Mouse (Mus musculus) liver, postnatal 0 days (tissue): Measurements from ENCODE around the gene Ppp1r21. TPM values are rescaled to one million over a fixed set of nuclear protein-coding genes. Genes with fewer than 3 reads are reported as not detected.
A peak's percentile ranks its signal among the peaks of the same experiment; 100 is the strongest.

ENCODE experiments used
- ATAC-seq: fragments of 200-750 bp; cut with Nextera tagmentation; 2 replicates; pipeline ENCODE4 v1.8.0; 2017; ENCODE audit warnings: mild to moderate bottlenecking, moderate library complexity
- DNase-seq: peaks from one replicate; pipeline ENCODE4 v3.0.0-alpha.2; 2016
- H3K27ac ChIP-seq: fragments of 300-500 bp; sonication (generic); 2 replicates; pipeline ENCODE4 v1.5.1; 2014; ENCODE audit warnings: antibody characterized with exemption, moderate library complexity, mild to moderate bottlenecking, low read depth
- H3K27me3 ChIP-seq: fragments of 300-500 bp; sonication (generic); 2 replicates; pipeline ENCODE4 v1.6.1; 2014; ENCODE audit warnings: low read length, control low read depth, mixed read lengths; ENCODE audit not compliant: insufficient read depth
- H3K36me3 ChIP-seq: fragments of 300-500 bp; sonication (generic); replicated peaks from 2 replicates; pipeline ENCODE4 v1.6.1; 2014; ENCODE audit warnings: mild to moderate bottlenecking, control low read depth, low read length, moderate library complexity, mixed read lengths; ENCODE audit not compliant: insufficient read depth
- H3K4me1 ChIP-seq: fragments of 300-500 bp; sonication (generic); 2 replicates; pipeline ENCODE4 v1.6.1; 2014; ENCODE audit warnings: antibody characterized with exemption, mild to moderate bottlenecking, control low read depth; ENCODE audit not compliant: insufficient read depth
- H3K4me2 ChIP-seq: fragments of 300-500 bp; sonication (generic); 2 replicates; pipeline ENCODE4 v1.6.1; 2014; ENCODE audit warnings: low read depth, mild to moderate bottlenecking, low read length, moderate library complexity, mixed read lengths
- H3K4me3 ChIP-seq: fragments of 300-500 bp; sonication (generic); 2 replicates; pipeline ENCODE4 v1.5.1; 2014; ENCODE audit warnings: low read depth, low read length
- H3K9ac ChIP-seq: fragments of 300-500 bp; sonication (generic); replicated peaks from 2 replicates; pipeline ENCODE4 v1.6.1; 2014; ENCODE audit warnings: mild to moderate bottlenecking, moderate library complexity
- H3K9me3 ChIP-seq: fragments of 300-500 bp; sonication (generic); 2 replicates; pipeline ENCODE4 v1.6.1; 2016; ENCODE audit warnings: mild to moderate bottlenecking, control low read depth, low read length, mixed read lengths
- CTCF ChIP-seq: sonication (generic); IDR thresholded peaks from 2 replicates; pipeline ENCODE4 v1.5.1; 2016; ENCODE audit warnings: antibody characterized with exemption, low read depth
- EP300 ChIP-seq: IDR thresholded peaks from 2 replicates; pipeline ENCODE4 v1.6.1; 2016; ENCODE audit warnings: antibody characterized with exemption, low read depth, mild to moderate bottlenecking
- WGBS: fragments of 180-500 bp; shearing (Covaris S2); extraction: QIAGEN DNeasy Blood & Tissue Kit; methylation state at CpG from one replicate; pipeline ENCODE4 v1.1.7; 2014; ENCODE audit not compliant: insufficient replicate concordance; 5-methylcytosine and 5-hydroxymethylcytosine counted together
- polyA plus RNA-seq: library from polyadenylated mRNA; unstranded; fragments of >200 nt; fragmentation: Nextera tagmentation; extraction: Ambion mirVana; gene quantifications from 2 replicates; pipeline ENCODE4 v1.2.1, GENCODE M21; 2015

Gene Ppp1r21
- polyA plus RNA-seq, 1 experiment from 2014 or later: 9.0 TPM

DNA sequence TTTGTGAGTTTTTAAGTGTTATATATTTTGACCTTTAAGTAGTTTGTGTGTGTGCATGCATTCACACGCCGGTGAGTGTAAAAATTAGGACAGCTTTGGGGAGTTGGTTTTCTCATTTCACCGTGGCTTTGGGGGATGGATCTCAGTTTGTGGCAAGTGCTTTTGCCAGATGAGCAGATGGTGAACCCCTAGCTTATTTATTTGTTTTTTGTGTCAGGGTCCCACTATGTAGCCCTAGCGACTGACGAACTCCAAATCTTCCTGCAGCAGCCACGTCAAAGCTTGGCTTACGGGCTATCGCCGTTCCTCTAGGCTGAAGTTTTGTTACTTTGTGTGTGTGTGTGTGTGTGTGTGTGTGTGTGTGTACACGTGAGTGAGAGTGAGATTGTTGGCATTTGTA lies 39.4 kb upstream of the Ppp1r21 start:
- H3K27ac ChIP-seq: no peak overlapping the region
- TF ChIP-seq EP300: no peak
- no peak for TF ChIP-seq CTCF
- no peak overlapping the region for H3K4me2 ChIP-seq
- peaks cover 26% of the 10 kb centered on the region for H3K36me3 ChIP-seq
- no peaks in the 10 kb centered on the region for H3K4me1 ChIP-seq
- ATAC-seq (no peak), DNase-seq (no peak)
- H3K9ac ChIP-seq: no peak overlapping the region
- no peak overlapping the region for H3K4me3 ChIP-seq
- H3K9me3 ChIP-seq: no peaks in the 10 kb centered on the region
- WGBS: 90% methylated on average over 10 of the region's 10 CpGs
- H3K27me3 ChIP-seq: no peaks in the 10 kb centered on the region

DNA sequence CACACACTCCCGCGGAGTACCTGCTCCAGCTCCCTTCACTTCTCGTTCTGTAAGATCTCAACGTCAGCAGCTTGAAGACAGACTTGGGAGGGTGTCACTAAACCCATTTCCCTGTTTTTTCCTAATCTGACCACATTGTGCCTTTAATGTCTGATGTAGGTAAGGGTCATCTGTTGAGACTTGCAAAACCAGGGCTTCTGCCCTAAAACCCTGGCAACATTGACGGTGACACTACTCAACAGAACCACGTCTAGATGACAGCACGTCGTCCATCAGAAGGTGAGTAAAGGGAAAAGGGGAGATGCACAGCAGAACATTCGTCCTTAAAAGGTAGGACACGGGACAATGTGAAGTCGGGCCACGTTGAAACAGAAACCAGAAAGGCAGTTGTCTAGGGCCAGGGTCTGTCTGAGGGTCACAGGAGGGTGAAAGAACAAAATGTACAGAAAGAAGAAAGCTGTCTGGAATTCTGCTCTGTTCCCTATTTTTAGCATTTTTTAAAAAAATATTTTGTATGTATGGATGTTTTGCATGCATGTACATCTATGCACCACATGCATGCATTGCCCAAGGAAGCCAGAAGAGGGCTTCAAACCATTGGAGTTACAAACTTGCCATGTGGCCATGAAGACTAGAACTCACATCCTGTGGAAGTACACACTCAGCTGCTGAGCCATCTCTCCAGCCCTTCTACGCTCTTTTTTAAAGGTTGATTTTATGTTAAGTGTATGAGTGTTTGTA lies 38.4 kb upstream of the Ppp1r21 start:
- WGBS: 88% methylated on average over 13 of the region's 13 CpGs
- ATAC-seq: no peak
- Histone ChIP-seq H3K27ac (no peak overlapping the region), H3K4me1 (no peaks in the 10 kb centered on the region), H3K9me3 (no peaks in the 10 kb centered on the region), H3K9ac (no peak overlapping the region), H3K4me2 (no peak overlapping the region), H3K27me3 (no peaks in the 10 kb centered on the region), H3K36me3 (peaks cover 23% of the 10 kb centered on the region), H3K4me3 (no peak overlapping the region)
- no peak for DNase-seq
- TF ChIP-seq EP300 (no peak), CTCF (peak; percentile 46)

DNA sequence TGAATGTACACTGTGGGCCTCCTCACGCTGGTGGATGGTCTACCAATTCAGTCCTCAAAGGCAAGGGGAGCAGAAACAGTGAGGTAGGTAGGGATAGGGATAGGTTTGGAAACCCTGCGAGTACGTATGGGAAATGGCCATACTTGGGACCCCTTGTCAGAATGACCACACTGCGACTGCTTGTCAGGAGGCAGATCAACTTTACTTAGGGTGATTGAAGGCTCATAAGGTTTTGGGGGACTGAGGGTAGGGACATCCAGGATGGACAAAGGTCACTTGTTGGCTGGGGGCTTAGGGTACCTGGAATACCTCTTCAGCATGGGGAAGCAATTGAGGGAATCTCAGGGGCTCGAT lies 37.8 kb upstream of the Ppp1r21 start:
- 89% methylated on average over 5 of the region's 5 CpGs for whole genome bisulfite sequencing

DNA sequence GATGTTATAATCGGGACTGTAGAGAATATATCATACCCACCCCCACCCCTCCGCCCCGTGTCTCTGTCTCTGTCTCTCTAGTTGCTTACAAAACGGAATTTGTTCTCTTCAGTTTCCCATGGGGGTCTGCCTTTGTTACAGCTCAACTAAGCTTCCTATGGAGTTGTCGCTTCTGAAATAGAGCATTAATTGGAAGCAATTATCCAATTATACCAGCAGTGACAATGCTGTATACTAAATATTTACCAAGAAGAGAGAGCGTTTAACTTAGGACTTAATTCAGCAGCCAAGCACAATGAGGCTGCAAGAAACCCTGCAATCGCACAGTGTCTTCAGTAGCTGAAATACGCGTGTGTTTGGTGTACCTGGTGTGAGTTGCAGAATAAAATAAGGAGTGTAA lies 36.4 kb upstream of the Ppp1r21 start:
- no peak overlapping the region for H3K9ac ChIP-seq
- 86% methylated on average over 9 of the region's 9 CpGs for WGBS
- no peaks in the 10 kb centered on the region for H3K27me3 ChIP-seq
- peaks cover 20% of the 10 kb centered on the region for H3K36me3 ChIP-seq
- no peak overlapping the region for H3K4me3 ChIP-seq
- TF ChIP-seq EP300: no peak
- TF ChIP-seq CTCF: no peak
- peak; percentile 4 for DNase-seq
- no peaks in the 10 kb centered on the region for H3K4me1 ChIP-seq
- no peak for ATAC-seq
- no peak overlapping the region for H3K27ac ChIP-seq
- no peak overlapping the region for H3K4me2 ChIP-seq
- no peaks in the 10 kb centered on the region for H3K9me3 ChIP-seq

More for the DNA sequence above, 37.8 kb upstream of the Ppp1r21 start:
- no peak for TF ChIP-seq CTCF
- no peak for TF ChIP-seq EP300
- Histone ChIP-seq H3K9ac (no peak overlapping the region), H3K36me3 (peaks cover 20% of the 10 kb centered on the region), H3K27me3 (no peaks in the 10 kb centered on the region), H3K9me3 (no peaks in the 10 kb centered on the region), H3K4me1 (no peaks in the 10 kb centered on the region), H3K27ac (no peak overlapping the region), H3K4me2 (no peak overlapping the region), H3K4me3 (no peak overlapping the region)
- DNase-seq: no peak
- no peak for ATAC-seq

DNA sequence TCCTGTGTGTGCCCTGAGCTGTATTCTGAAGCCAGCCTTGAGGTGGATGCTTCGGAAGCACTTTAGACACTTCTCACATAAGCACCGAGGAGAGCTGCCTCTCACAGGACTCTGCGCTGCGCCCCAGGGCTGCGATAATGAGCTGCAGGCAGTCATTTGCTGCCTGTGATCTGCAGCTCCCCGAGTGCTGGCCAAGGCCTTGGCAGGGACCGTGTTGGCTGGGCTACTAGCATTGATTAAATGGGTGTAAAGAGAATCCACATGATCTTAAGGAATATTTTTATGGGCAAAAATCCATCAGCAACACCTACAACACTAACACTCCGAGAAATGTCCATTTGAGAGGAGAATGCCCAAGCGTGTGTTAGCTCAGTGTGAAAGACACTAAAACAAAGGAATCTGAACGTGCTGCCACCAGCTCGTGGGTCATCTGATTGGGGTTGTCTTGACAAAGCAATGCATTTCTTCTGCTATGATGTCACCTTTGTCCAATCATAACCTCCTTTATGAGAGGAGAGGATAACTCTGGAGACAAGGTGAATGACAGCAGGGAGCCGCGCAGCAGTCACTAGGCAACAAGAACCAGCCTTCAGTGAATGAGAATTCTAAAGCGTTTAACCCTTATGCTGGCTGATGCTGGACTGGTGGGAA lies 35.7 kb upstream of the Ppp1r21 start:
- H3K4me2 ChIP-seq: no peak overlapping the region
- ATAC-seq (no peak), DNase-seq (peak; percentile 7)
- no peak overlapping the region for H3K27ac ChIP-seq
- H3K36me3 ChIP-seq: peaks cover 20% of the 10 kb centered on the region
- H3K4me1 ChIP-seq: no peaks in the 10 kb centered on the region
- no peak overlapping the region for H3K4me3 ChIP-seq
- TF ChIP-seq CTCF: no peak
- TF ChIP-seq EP300: no peak
- no peaks in the 10 kb centered on the region for H3K27me3 ChIP-seq
- no peaks in the 10 kb centered on the region for H3K9me3 ChIP-seq
- H3K9ac ChIP-seq: no peak overlapping the region
- 83% methylated on average over 14 of the region's 14 CpGs for WGBS

DNA sequence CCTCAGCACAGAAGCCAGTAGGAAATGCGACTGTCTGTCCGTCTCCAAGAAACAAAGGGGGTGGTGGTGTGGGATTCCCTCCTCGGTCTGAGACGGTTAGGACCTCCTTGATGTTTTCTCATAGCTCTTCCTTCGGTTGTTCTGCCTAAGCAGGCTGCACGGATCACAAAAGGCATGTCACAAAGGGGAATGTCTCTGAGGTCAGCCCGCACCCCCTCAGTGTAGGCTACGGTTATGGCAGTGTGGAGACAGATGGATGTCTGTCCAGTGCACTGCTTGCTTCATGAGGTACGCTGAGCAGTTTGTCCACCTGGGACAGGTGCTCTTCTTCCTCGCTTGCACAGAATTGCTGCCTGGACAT lies 35.2 kb upstream of the Ppp1r21 start:
- ATAC-seq: no peak
- Histone ChIP-seq H3K27me3 (no peaks in the 10 kb centered on the region), H3K9ac (no peak overlapping the region), H3K27ac (no peak overlapping the region), H3K4me1 (no peaks in the 10 kb centered on the region), H3K36me3 (peaks cover 21% of the 10 kb centered on the region), H3K9me3 (no peaks in the 10 kb centered on the region), H3K4me3 (no peak overlapping the region), H3K4me2 (no peak overlapping the region)
- peak; percentile 9 for DNase-seq
- TF ChIP-seq EP300 (no peak), CTCF (no peak)
- 84% methylated on average over 10 of the region's 10 CpGs for WGBS
